Mouse (Mus musculus) liver, embryonic 14.5 days (tissue): ENCODE measurements around the gene Clint1.

Experiments
- CTCF ChIP-seq: IDR thresholded peaks from 2 replicates; pipeline ENCODE4 v1.5.1; 2016; ENCODE audit warnings: antibody characterized with exemption, low read depth, control low read depth
- EP300 ChIP-seq: IDR thresholded peaks from 2 replicates; pipeline ENCODE4 v1.6.1; 2016; ENCODE audit warnings: antibody characterized with exemption, low read depth

GRCm38 (mm10) chr11:45876036-45876435 is 24.2 kb downstream of the Clint1 start:
- TF ChIP-seq EP300 (no peak), CTCF (no peak)
